Mouse (Mus musculus) thymus, postnatal 10 days (tissue): ENCODE measurements around the gene Smarca4.

ENCODE experiments used
- DNase-seq, 2 experiments: peaks; one replicate each; pipeline ENCODE4 v3.0.0; 2021; ENCODE audit warnings: low spot score in 2 of 2

The Smarca4 gene

GRCm38 (mm10) chr9:21723377-21724146, 107.6 kb downstream of the Smarca4 start, which contains the start of gene Ldlr:
TSS of gene Ldlr (plus strand) at chr9:21723483.
- DNase-seq, result peak; percentile 53 to 54

- peak; percentile 93 to 95 for DNase-seq
Measured at GRCm38 (mm10) chr9:21724147-21724536, 108.2 kb downstream of the Smarca4 start.

- DNase-seq, result no peak
Measured at GRCm38 (mm10) chr9:21725224-21726121, 109.5 kb downstream of the Smarca4 start.

- no peak for DNase-seq
Measured at GRCm38 (mm10) chr9:21726218-21726975, 110.4 kb downstream of the Smarca4 start.

- DNase-seq, result no peak
Measured at GRCm38 (mm10) chr9:21728261-21728832, 112.4 kb downstream of the Smarca4 start.

- DNase-seq, result no peak
Measured at GRCm38 (mm10) chr9:21729264-21729663, 113.3 kb downstream of the Smarca4 start.

GRCm38 (mm10) chr9:21732288-21732687, 116.3 kb downstream of the Smarca4 start:
- no peak for DNase-seq

- DNase-seq, result no peak
Measured at GRCm38 (mm10) chr9:21733446-21733845, 117.5 kb downstream of the Smarca4 start.

GRCm38 (mm10) chr9:21733989-21734388, 118.0 kb downstream of the Smarca4 start:
- no peak for DNase-seq

- DNase-seq, result no peak
Measured at GRCm38 (mm10) chr9:21735126-21735525, 119.2 kb downstream of the Smarca4 start.

- no peak for DNase-seq
Measured at GRCm38 (mm10) chr9:21736580-21736979, 120.6 kb downstream of the Smarca4 start.

GRCm38 (mm10) chr9:21737188-21737587, 121.2 kb downstream of the Smarca4 start:
- no peak for DNase-seq

GRCm38 (mm10) chr9:21738776-21739175, 122.8 kb downstream of the Smarca4 start:
- DNase-seq, result no peak

- no peak for DNase-seq
Measured at GRCm38 (mm10) chr9:21740427-21740826, 124.5 kb downstream of the Smarca4 start.

GRCm38 (mm10) chr9:21741514-21741913, 125.5 kb downstream of the Smarca4 start:
- no peak for DNase-seq

GRCm38 (mm10) chr9:21747238-21747774, 131.3 kb downstream of the Smarca4 start:
- no peak for DNase-seq

- no peak for DNase-seq
Measured at GRCm38 (mm10) chr9:21748033-21748432, 132.1 kb downstream of the Smarca4 start.

- no peak for DNase-seq
Measured at GRCm38 (mm10) chr9:21748491-21748890, 132.5 kb downstream of the Smarca4 start.

GRCm38 (mm10) chr9:21749382-21750118, 133.6 kb downstream of the Smarca4 start:
- no peak for DNase-seq

- no peak for DNase-seq
Measured at GRCm38 (mm10) chr9:21750370-21750769, 134.4 kb downstream of the Smarca4 start.

- DNase-seq, result no peak
Measured at GRCm38 (mm10) chr9:21751347-21751746, 135.4 kb downstream of the Smarca4 start.
